Mouse (Mus musculus) hindbrain, embryonic 12.5 days (tissue): Measurements from ENCODE around the gene Ccdc141. TPM values are rescaled to one million over a fixed set of nuclear protein-coding genes. Genes with fewer than 3 reads are reported as not detected.

ENCODE experiments used
- ATAC-seq: fragments of 200-750 bp; cut with Nextera tagmentation; 2 replicates; pipeline ENCODE4 v1.8.0; 2017; ENCODE audit warnings: moderate TSS enrichment; ENCODE audit not compliant: low FRiP score
- H3K27ac ChIP-seq: fragments of 300-500 bp; sonication (generic); 2 replicates; pipeline ENCODE4 v1.5.1; 2016; ENCODE audit warnings: mild to moderate bottlenecking
- H3K27me3 ChIP-seq: fragments of 300-500 bp; sonication (generic); 2 replicates; pipeline ENCODE4 v1.6.1; 2016; ENCODE audit warnings: mild to moderate bottlenecking
- H3K36me3 ChIP-seq: fragments of 300-500 bp; sonication (generic); 2 replicates; pipeline ENCODE4 v1.6.1; 2016; ENCODE audit warnings: mild to moderate bottlenecking
- H3K4me1 ChIP-seq: fragments of 300-500 bp; sonication (generic); 2 replicates; pipeline ENCODE4 v1.6.1; 2016
- H3K4me2 ChIP-seq: fragments of 300-500 bp; sonication (generic); replicated peaks from 2 replicates; pipeline ENCODE4 v1.6.1; 2016; ENCODE audit warnings: mild to moderate bottlenecking
- H3K4me3 ChIP-seq: fragments of 300-500 bp; sonication (generic); 2 replicates; pipeline ENCODE4 v1.5.1; 2016; ENCODE audit warnings: mild to moderate bottlenecking
- H3K9ac ChIP-seq: fragments of 300-500 bp; sonication (generic); 2 replicates; pipeline ENCODE4 v1.6.1; 2016; ENCODE audit warnings: mild to moderate bottlenecking, moderate library complexity
- H3K9me3 ChIP-seq: fragments of 300-500 bp; sonication (generic); replicated peaks from 2 replicates; pipeline ENCODE4 v1.6.1; 2016; ENCODE audit warnings: mild to moderate bottlenecking
- WGBS: fragments of 180-500 bp; shearing (Covaris S2); methylation state at CpG from one replicate; pipeline ENCODE4 v1.1.7; 2016; 5-methylcytosine and 5-hydroxymethylcytosine counted together
- polyA plus RNA-seq: library from polyadenylated mRNA; unstranded; fragments of >200 nt; fragmentation: Nextera tagmentation; extraction: Ambion mirVana; gene quantifications from 2 replicates; pipeline ENCODE4 v1.2.1, GENCODE M21; 2016

Ccdc141 gene
- polyA plus RNA-seq, 1 experiment from 2014 or later, result 5.9 TPM

DNA sequence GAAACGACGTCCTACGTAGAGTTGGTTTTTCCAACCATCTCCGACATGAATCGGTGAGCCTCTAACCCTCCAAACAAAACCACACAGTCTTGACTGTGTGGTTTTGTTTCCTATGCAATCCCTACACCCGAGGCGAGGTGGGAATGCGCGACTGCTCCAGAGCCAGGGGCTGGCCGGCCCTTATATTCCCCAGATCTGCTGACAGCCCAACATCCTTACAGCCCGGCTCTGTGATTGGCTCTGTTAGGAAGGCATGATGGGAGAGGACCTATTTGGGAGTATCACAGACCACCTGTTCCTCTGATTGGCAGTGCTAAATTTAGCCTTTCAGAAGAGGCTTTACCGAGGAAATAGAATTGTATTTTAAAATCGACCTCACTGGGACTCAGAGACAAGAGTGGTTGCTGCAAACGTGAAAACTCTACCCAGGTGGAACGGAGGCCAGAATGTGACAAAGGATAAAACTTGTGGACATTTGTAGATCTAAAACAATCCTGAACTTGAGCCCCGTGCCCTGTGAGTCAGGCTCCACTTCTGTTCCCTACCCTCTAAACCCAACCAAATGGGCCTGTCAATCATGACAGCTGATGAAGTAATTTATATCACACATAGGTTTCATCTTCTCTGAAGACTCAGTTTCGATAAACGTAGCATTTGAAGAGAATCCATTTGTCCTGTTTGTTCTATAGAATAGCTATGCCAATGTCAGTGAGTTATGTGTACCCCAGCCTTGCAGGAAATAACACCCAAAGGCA, 187.9 kb downstream of the Ccdc141 start, which contains the start of gene Ttn:
TSS of gene Ttn (minus strand) at position 157 of the 755 bp plus-strand sequence.
- H3K27ac ChIP-seq, result no peak within 1 kb of the TSS
- WGBS, result 83% methylated on average over 18 of the region's 18 CpGs
- H3K9me3 ChIP-seq, result no peaks in the 10 kb centered on the region
- no peaks in the 10 kb centered on the region for H3K36me3 ChIP-seq
- no peak within 1 kb of the TSS for H3K9ac ChIP-seq
- no peaks in the 10 kb centered on the region for H3K27me3 ChIP-seq
- H3K4me1 ChIP-seq, result no peaks in the 10 kb centered on the region
- ATAC-seq, result no peak
- H3K4me3 ChIP-seq, result no peak within 1 kb of the TSS
- no peak within 1 kb of the TSS for H3K4me2 ChIP-seq

- no peak for ATAC-seq
- Histone ChIP-seq H3K4me1 (no peaks in the 10 kb centered on the region), H3K36me3 (no peaks in the 10 kb centered on the region), H3K9ac (no peak overlapping the region), H3K4me2 (no peak overlapping the region), H3K27me3 (no peaks in the 10 kb centered on the region), H3K9me3 (no peaks in the 10 kb centered on the region), H3K27ac (no peak overlapping the region), H3K4me3 (no peak overlapping the region)
- 75% methylated on average over 5 of the region's 5 CpGs for WGBS
These were observed 188.7 kb downstream of the Ccdc141 start for GRCm38 (mm10) chr2:76981717-76982116.

- Histone ChIP-seq H3K27ac (no peak overlapping the region), H3K4me1 (no peaks in the 10 kb centered on the region), H3K9me3 (no peaks in the 10 kb centered on the region), H3K4me2 (no peak overlapping the region), H3K36me3 (no peaks in the 10 kb centered on the region), H3K4me3 (no peak overlapping the region), H3K9ac (no peak overlapping the region), H3K27me3 (no peaks in the 10 kb centered on the region)
- WGBS, result 49% methylated on average over 9 of the region's 9 CpGs
- no peak for ATAC-seq
These were observed 190.3 kb downstream of the Ccdc141 start for GRCm38 (mm10) chr2:76980146-76980545.

GRCm38 (mm10) chr2:76977650-76978049, 192.8 kb downstream of the Ccdc141 start:
- no peak overlapping the region for H3K27ac ChIP-seq
- WGBS, result 74% methylated on average over 6 of the region's 6 CpGs
- no peak overlapping the region for H3K4me2 ChIP-seq
- no peaks in the 10 kb centered on the region for H3K36me3 ChIP-seq
- no peak overlapping the region for H3K9ac ChIP-seq
- H3K27me3 ChIP-seq, result no peaks in the 10 kb centered on the region
- H3K4me3 ChIP-seq, result no peak overlapping the region
- no peaks in the 10 kb centered on the region for H3K9me3 ChIP-seq
- H3K4me1 ChIP-seq, result no peaks in the 10 kb centered on the region
- ATAC-seq, result no peak

DNA sequence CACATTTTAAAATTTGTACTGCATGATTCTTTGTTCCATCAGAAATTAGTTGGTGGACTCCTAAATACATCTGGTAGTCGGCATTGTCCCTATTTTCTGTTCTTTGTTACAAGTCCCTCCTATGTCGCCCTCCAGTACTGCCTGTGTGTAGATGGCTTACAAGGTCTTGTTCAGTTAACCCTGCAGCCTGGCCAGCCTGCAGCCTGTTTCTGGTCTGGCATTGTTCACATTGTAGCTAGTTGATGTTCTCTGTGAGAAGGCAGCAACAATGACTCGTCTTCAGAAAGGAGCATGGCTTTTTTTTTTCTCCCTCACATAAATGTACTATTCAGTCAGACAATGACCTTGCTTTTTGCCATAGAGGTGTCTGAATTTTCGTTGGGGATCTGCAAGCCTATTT, 198.4 kb downstream of the Ccdc141 start:
- no peak for ATAC-seq
- Histone ChIP-seq H3K4me3 (no peak overlapping the region), H3K9ac (no peak overlapping the region), H3K4me2 (no peak overlapping the region), H3K4me1 (no peaks in the 10 kb centered on the region), H3K9me3 (no peaks in the 10 kb centered on the region), H3K36me3 (no peaks in the 10 kb centered on the region), H3K27ac (no peak overlapping the region), H3K27me3 (no peaks in the 10 kb centered on the region)
- 50% methylated on average over 4 of the region's 4 CpGs for WGBS

DNA sequence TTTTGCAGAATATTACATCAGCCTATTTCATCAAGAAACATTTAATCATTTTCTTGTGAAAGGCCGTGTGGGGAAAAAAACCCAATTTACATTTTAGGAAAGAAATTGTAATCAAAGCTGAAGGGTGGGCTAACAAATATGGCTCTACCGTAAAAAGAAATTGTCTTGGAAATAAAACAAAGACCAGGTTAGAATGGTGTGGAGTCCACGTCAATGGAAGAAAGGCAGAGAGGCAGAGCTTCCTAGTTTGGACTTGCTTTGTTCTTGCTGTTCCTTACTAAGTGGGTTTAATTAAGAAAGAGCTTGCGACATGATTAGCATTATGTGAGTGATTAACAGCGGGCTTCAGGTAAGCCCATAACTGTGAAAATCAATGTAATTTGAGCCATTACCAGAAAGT, 199.4 kb downstream of the Ccdc141 start:
- WGBS, result 66% methylated on average over 5 of the region's 5 CpGs
- no peak overlapping the region for H3K9ac ChIP-seq
- H3K4me3 ChIP-seq, result no peak overlapping the region
- no peak overlapping the region for H3K4me2 ChIP-seq
- H3K27me3 ChIP-seq, result no peaks in the 10 kb centered on the region
- H3K9me3 ChIP-seq, result no peaks in the 10 kb centered on the region
- no peak overlapping the region for H3K27ac ChIP-seq
- H3K36me3 ChIP-seq, result no peaks in the 10 kb centered on the region
- no peaks in the 10 kb centered on the region for H3K4me1 ChIP-seq
- ATAC-seq, result peak; percentile 46; the same call in 1 of the 2 replicates

GRCm38 (mm10) chr2:76970669-76971068, 199.8 kb downstream of the Ccdc141 start:
- 26% methylated on average over 4 of the region's 4 CpGs for WGBS
- no peaks in the 10 kb centered on the region for H3K36me3 ChIP-seq
- H3K9ac ChIP-seq, result no peak overlapping the region
- no peak overlapping the region for H3K4me2 ChIP-seq
- no peaks in the 10 kb centered on the region for H3K9me3 ChIP-seq
- no peak overlapping the region for H3K27ac ChIP-seq
- no peaks in the 10 kb centered on the region for H3K4me1 ChIP-seq
- peak; percentile 75 for ATAC-seq
- no peaks in the 10 kb centered on the region for H3K27me3 ChIP-seq
- H3K4me3 ChIP-seq, result no peak overlapping the region

GRCm38 (mm10) chr2:76970204-76970603, 200.2 kb downstream of the Ccdc141 start:
- no peak overlapping the region for H3K9ac ChIP-seq
- H3K9me3 ChIP-seq, result no peaks in the 10 kb centered on the region
- H3K36me3 ChIP-seq, result no peaks in the 10 kb centered on the region
- H3K4me2 ChIP-seq, result no peak overlapping the region
- WGBS, result 62% methylated on average over 6 of the region's 6 CpGs
- no peaks in the 10 kb centered on the region for H3K4me1 ChIP-seq
- H3K27ac ChIP-seq, result no peak overlapping the region
- H3K27me3 ChIP-seq, result no peaks in the 10 kb centered on the region
- H3K4me3 ChIP-seq, result no peak overlapping the region
- no peak for ATAC-seq

- Histone ChIP-seq H3K27ac (no peak overlapping the region), H3K9ac (no peak overlapping the region), H3K4me2 (no peak overlapping the region), H3K27me3 (no peaks in the 10 kb centered on the region), H3K4me3 (no peak overlapping the region), H3K36me3 (no peaks in the 10 kb centered on the region), H3K4me1 (no peaks in the 10 kb centered on the region), H3K9me3 (no peaks in the 10 kb centered on the region)
- WGBS, result 82% methylated on average over 21 of the region's 21 CpGs
- no peak for ATAC-seq
These were observed 200.8 kb downstream of the Ccdc141 start for GRCm38 (mm10) chr2:76969637-76970036.

DNA sequence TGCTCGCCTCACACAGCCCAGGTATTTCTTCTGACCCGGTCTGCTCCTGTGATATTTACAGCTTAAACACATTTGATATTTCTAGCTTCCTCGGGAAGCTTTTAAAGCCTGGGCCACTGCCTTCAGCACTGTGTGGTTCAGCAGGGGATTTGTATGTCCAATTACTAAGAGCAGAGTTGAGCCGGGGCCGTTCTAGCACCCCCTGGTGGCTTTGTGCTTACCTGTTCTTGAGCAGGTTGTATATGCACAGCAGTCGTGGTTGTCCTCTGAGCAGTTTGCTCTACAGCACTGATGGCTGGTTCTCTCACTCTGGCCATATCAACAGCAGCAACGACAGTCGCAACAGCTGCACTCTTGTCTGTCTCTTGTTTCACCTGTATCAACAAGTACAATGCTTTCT, 201.5 kb downstream of the Ccdc141 start:
- Histone ChIP-seq H3K9me3 (no peaks in the 10 kb centered on the region), H3K9ac (no peak overlapping the region), H3K27ac (no peak overlapping the region), H3K36me3 (no peaks in the 10 kb centered on the region), H3K4me2 (no peak overlapping the region), H3K27me3 (no peaks in the 10 kb centered on the region), H3K4me3 (no peak overlapping the region), H3K4me1 (no peaks in the 10 kb centered on the region)
- 32% methylated on average over 8 of the region's 8 CpGs for WGBS
- ATAC-seq, result peak; percentile 70; the same call in 1 of the 2 replicates

DNA sequence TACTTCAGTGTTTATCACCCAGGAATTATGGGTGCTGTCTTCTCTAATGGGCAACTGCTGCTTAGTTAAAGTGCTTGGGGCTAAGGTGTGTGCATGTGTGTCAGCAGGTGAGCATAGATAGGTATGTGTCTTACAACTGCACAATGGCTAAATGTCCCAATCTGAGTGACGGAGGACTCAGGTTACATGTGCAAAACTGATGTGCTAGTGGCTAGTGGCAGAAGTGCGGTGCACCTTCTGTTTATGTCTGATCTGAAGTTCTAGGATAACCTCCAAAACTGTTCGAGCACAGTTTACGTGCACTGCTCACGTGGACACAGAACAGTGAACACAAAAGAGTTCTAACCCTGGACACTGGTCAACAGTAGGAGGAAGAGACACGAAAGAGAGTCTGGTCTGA, 203.9 kb downstream of the Ccdc141 start:
- Histone ChIP-seq H3K27me3 (no peaks in the 10 kb centered on the region), H3K4me3 (no peak overlapping the region), H3K4me1 (no peaks in the 10 kb centered on the region), H3K4me2 (no peak overlapping the region), H3K9me3 (no peaks in the 10 kb centered on the region), H3K36me3 (no peaks in the 10 kb centered on the region), H3K27ac (no peak overlapping the region), H3K9ac (no peak overlapping the region)
- no peak for ATAC-seq
- 86% methylated on average over 6 of the region's 6 CpGs for WGBS

GRCm38 (mm10) chr2:76966013-76966412, 204.4 kb downstream of the Ccdc141 start:
- no peak for ATAC-seq
- Histone ChIP-seq H3K27me3 (no peaks in the 10 kb centered on the region), H3K4me1 (no peaks in the 10 kb centered on the region), H3K4me3 (no peak overlapping the region), H3K27ac (no peak overlapping the region), H3K9ac (no peak overlapping the region), H3K36me3 (no peaks in the 10 kb centered on the region), H3K9me3 (no peaks in the 10 kb centered on the region), H3K4me2 (no peak overlapping the region)
- WGBS, result 84% methylated on average over 2 of the region's 2 CpGs

DNA sequence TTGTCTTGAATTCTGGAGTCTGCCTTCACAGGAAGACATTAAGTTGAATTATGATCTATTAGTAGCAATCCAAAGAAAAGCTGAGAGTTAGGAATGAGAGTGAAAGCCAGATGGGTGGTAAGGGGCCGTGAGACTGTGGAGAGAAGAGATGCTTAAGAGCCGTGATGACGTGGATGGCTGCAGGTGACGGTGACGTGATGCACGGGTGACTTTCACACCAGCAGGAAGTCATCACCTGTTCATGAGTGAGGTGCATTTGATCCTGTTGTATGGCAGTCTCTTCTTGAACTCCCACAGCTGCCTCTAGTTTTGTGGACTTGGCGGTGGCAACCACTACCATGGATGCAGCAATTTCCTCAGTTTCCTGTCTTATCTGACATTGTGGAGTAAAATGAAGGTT, 204.9 kb downstream of the Ccdc141 start:
- Histone ChIP-seq H3K4me3 (no peak overlapping the region), H3K4me2 (no peak overlapping the region), H3K36me3 (no peaks in the 10 kb centered on the region), H3K27ac (no peak overlapping the region), H3K9me3 (no peaks in the 10 kb centered on the region), H3K9ac (no peak overlapping the region), H3K27me3 (no peaks in the 10 kb centered on the region), H3K4me1 (no peaks in the 10 kb centered on the region)
- WGBS, result 91% methylated on average over 7 of the region's 7 CpGs
- ATAC-seq, result no peak
